In genomic region chr16:34671966-34672365, GRCm38 (mm10) we compare ENCODE assay signal across 25 mouse cellular contexts. TPM values are rescaled to one million over a fixed set of nuclear protein-coding genes. Genes with fewer than 3 reads are reported as not detected.
"Had no signal": no experiment of that assay in that cellular context is flagged by ENCODE, and none has a peak within 500 bp of the region (broad histone marks: within the 10 kb centered on the region; RNA-seq: fewer than 3 reads in every experiment).

No protein-coding gene starts in this region.

- H3K27ac ChIP-seq: liver, embryonic 15.5 days; lung, embryonic 15.5 days; macrophage; midbrain, embryonic 13.5 days; midbrain, embryonic 15.5 days; neural tube, embryonic 12.5 days; stomach, embryonic 15.5 days; stomach, postnatal 0 days had no signal

- H3K4me3 ChIP-seq: liver, embryonic 15.5 days; lung, embryonic 15.5 days; midbrain, embryonic 13.5 days; midbrain, embryonic 15.5 days; neural tube, embryonic 12.5 days; stomach, embryonic 15.5 days had no signal

- H3K9ac ChIP-seq: liver, embryonic 15.5 days; liver, postnatal 0 days; lung, embryonic 15.5 days; midbrain, embryonic 13.5 days; midbrain, embryonic 15.5 days; neural tube, embryonic 12.5 days; stomach, embryonic 15.5 days had no signal

- H3K4me1 ChIP-seq: stomach, embryonic 15.5 days had no signal

- DNase-seq: liver, postnatal 0 days; lung, adult 2 months; lung, postnatal 10 days; lung, postnatal 36 days; right cerebral cortex, postnatal 14 days; thymus, adult 2 months; thymus, postnatal 25 days; thymus, postnatal 4 days had no signal

- H3K36me3 ChIP-seq: liver, embryonic 15.5 days; lung, embryonic 15.5 days; midbrain, embryonic 13.5 days; midbrain, embryonic 15.5 days; neural tube, embryonic 12.5 days; stomach, embryonic 15.5 days had no signal

- ATAC-seq: liver, postnatal 0 days; midbrain, embryonic 13.5 days; midbrain, embryonic 15.5 days had no signal

- H3K27me3 ChIP-seq: stomach, embryonic 15.5 days had no signal

- H3K4me2 ChIP-seq: liver, embryonic 15.5 days; lung, embryonic 15.5 days; midbrain, embryonic 11.5 days; midbrain, embryonic 13.5 days; midbrain, embryonic 15.5 days; neural tube, embryonic 12.5 days; stomach, embryonic 15.5 days had no signal

- H3K9me3 ChIP-seq: liver, embryonic 15.5 days; lung, embryonic 15.5 days; megakaryocyte, embryonic 14.5 days; midbrain, embryonic 13.5 days; midbrain, embryonic 15.5 days; neural tube, embryonic 12.5 days; stomach, embryonic 15.5 days had no signal

RNA-seq across cellular contexts. Expression of gene Ropn1, which starts 22.2 kb away (rescaled TPM):
- total RNA-seq: megakaryocyte progenitor cell, adult 5-6 weeks; midbrain, postnatal 0 days; monocyte, adult 5-6 weeks; neutrophil, adult 5-6 weeks had no signal
- polyA plus RNA-seq: liver, embryonic 15.5 days; liver, postnatal 0 days; lung, adult 2 months; lung, embryonic 15.5 days; macrophage; midbrain, embryonic 11.5 days; midbrain, embryonic 13.5 days; midbrain, embryonic 15.5 days; midbrain, postnatal 0 days; neural tube, embryonic 12.5 days; neural tube, embryonic 14.5 days; spleen, adult 2 months; stomach, embryonic 15.5 days; stomach, postnatal 0 days; thymus, adult 2 months; urinary bladder, adult 2 months had no signal
